Mouse (Mus musculus): Measurements from ENCODE around the gene Eif1ad.
"Not testable (repeated sequence)": the region's sequence is repeated elsewhere in the genome, so short reads cannot be mapped to it uniquely, and the experiment has no call there.

The Eif1ad gene

GRCm38 (mm10) chr19:5374748-5375147 lies 8.2 kb downstream of the Eif1ad start:
- DNase-seq (ENCODE audit: low spot score in 2 of 2), result no peak

GRCm38 (mm10) chr19:5377446-5377845 lies 10.9 kb downstream of the Eif1ad start:
- DNase-seq (ENCODE audit: low spot score in 2 of 2), result no peak

GRCm38 (mm10) chr19:5383326-5383725 lies 16.8 kb downstream of the Eif1ad start:
- no peak for DNase-seq (ENCODE audit: low spot score in 2 of 2)

- no peak for DNase-seq (ENCODE audit: low spot score in 2 of 2)
Measured at GRCm38 (mm10) chr19:5384715-5385114, 18.2 kb downstream of the Eif1ad start.

- no peak for DNase-seq (ENCODE audit: low spot score in 2 of 2)
Measured at GRCm38 (mm10) chr19:5388011-5388441, 21.5 kb downstream of the Eif1ad start.

- peak; percentile 92 to 93 for DNase-seq (ENCODE audit: low spot score in 2 of 2)
Measured at GRCm38 (mm10) chr19:5388588-5389242, 22.2 kb downstream of the Eif1ad start, which contains the start of gene Sart1. TSS of gene Sart1 (minus strand) at chr19:5388703.

- DNase-seq (ENCODE audit: low spot score in 2 of 2), result no peak
Measured at GRCm38 (mm10) chr19:5389647-5390046, 23.1 kb downstream of the Eif1ad start.

GRCm38 (mm10) chr19:5390416-5390815 lies 23.9 kb downstream of the Eif1ad start:
- DNase-seq (ENCODE audit: low spot score in 2 of 2), result no peak

GRCm38 (mm10) chr19:5392892-5393291 lies 26.4 kb downstream of the Eif1ad start:
- DNase-seq (ENCODE audit: low spot score in 2 of 2), result no peak

GRCm38 (mm10) chr19:5394168-5394567 lies 27.6 kb downstream of the Eif1ad start:
- DNase-seq (ENCODE audit: low spot score in 2 of 2), result no peak

- no peak for DNase-seq (ENCODE audit: low spot score in 2 of 2)
Measured at GRCm38 (mm10) chr19:5395371-5395770, 28.8 kb downstream of the Eif1ad start.

GRCm38 (mm10) chr19:5401073-5401472 lies 34.5 kb downstream of the Eif1ad start:
- DNase-seq (ENCODE audit: low spot score in 2 of 2), result not testable (repeated sequence)

- no peak for DNase-seq (ENCODE audit: low spot score in 2 of 2)
Measured at GRCm38 (mm10) chr19:5402293-5402692, 35.8 kb downstream of the Eif1ad start, which contains the start of gene Tsga10ip. TSS of gene Tsga10ip (minus strand) at chr19:5402526.

GRCm38 (mm10) chr19:5405924-5406323 lies 39.4 kb downstream of the Eif1ad start:
- no peak for DNase-seq (ENCODE audit: low spot score in 2 of 2)

GRCm38 (mm10) chr19:5406531-5407126 lies 40.1 kb downstream of the Eif1ad start:
- DNase-seq (ENCODE audit: low spot score in 2 of 2), result peak in 1 of 2 experiments; percentile 24

- DNase-seq (ENCODE audit: low spot score in 2 of 2), result peak in 1 of 2 experiments; percentile 26
Measured at GRCm38 (mm10) chr19:5407133-5407532, 40.6 kb downstream of the Eif1ad start.

- DNase-seq (ENCODE audit: low spot score in 2 of 2), result no peak
Measured at GRCm38 (mm10) chr19:5408057-5409001, 41.8 kb downstream of the Eif1ad start.

GRCm38 (mm10) chr19:5409068-5409467 lies 42.5 kb downstream of the Eif1ad start:
- DNase-seq (ENCODE audit: low spot score in 2 of 2), result no peak

- DNase-seq (ENCODE audit: low spot score in 2 of 2), result no peak
Measured at GRCm38 (mm10) chr19:5410641-5411040, 44.1 kb downstream of the Eif1ad start.

- no peak for DNase-seq (ENCODE audit: low spot score in 2 of 2)
Measured at GRCm38 (mm10) chr19:5411961-5412360, 45.4 kb downstream of the Eif1ad start.

GRCm38 (mm10) chr19:5413840-5414239 lies 47.3 kb downstream of the Eif1ad start:
- DNase-seq (ENCODE audit: low spot score in 2 of 2), result no peak

- DNase-seq (ENCODE audit: low spot score in 2 of 2), result no peak
Measured at GRCm38 (mm10) chr19:5414534-5414957, 48.0 kb downstream of the Eif1ad start.

All from frontal cortex, postnatal 10 days (tissue).